Mouse (Mus musculus) embryonic facial prominence, embryonic 10.5 days (tissue): ENCODE measurements around the gene Nvl. TPM values are rescaled to one million over a fixed set of nuclear protein-coding genes. Genes with fewer than 3 reads are reported as not detected.

Source experiments
- DNase-seq: peaks from one replicate; pipeline ENCODE4 v3.0.0-alpha.2; 2017; ENCODE audit warnings: low spot score
- H3K27ac ChIP-seq: fragments of 300-500 bp; sonication (generic); replicated peaks from 2 replicates; pipeline ENCODE4 v1.5.1; 2016; ENCODE audit warnings: mild to moderate bottlenecking
- H3K27me3 ChIP-seq: fragments of 300-500 bp; sonication (generic); replicated peaks from 2 replicates; pipeline ENCODE4 v1.6.1; 2016; ENCODE audit warnings: low read depth, mild to moderate bottlenecking; ENCODE audit not compliant: poor library complexity, severe bottlenecking
- H3K36me3 ChIP-seq: fragments of 300-500 bp; sonication (generic); replicated peaks from 2 replicates; pipeline ENCODE4 v1.6.1; 2016; ENCODE audit warnings: mild to moderate bottlenecking, moderate library complexity
- H3K4me1 ChIP-seq: fragments of 300-500 bp; sonication (generic); 2 replicates; pipeline ENCODE4 v1.6.1; 2016
- H3K4me3 ChIP-seq: fragments of 300-500 bp; sonication (generic); 2 replicates; pipeline ENCODE4 v1.5.1; 2016; ENCODE audit warnings: mild to moderate bottlenecking, moderate library complexity
- H3K9me3 ChIP-seq: fragments of 300-500 bp; sonication (generic); 2 replicates; pipeline ENCODE4 v1.6.1; 2016; ENCODE audit warnings: mild to moderate bottlenecking
- WGBS: fragments of 180-500 bp; shearing (Covaris S2); methylation state at CpG from one replicate; pipeline ENCODE4 v1.1.7; 2016; 5-methylcytosine and 5-hydroxymethylcytosine counted together
- polyA plus RNA-seq: library from polyadenylated mRNA; unstranded; fragments of >200 nt; fragmentation: Nextera tagmentation; extraction: Ambion mirVana; gene quantifications from 2 replicates; pipeline ENCODE4 v1.2.1, GENCODE M21; 2016

Nvl gene
- polyA plus RNA-seq, 1 experiment from 2014 or later: 49.5 TPM

DNA sequence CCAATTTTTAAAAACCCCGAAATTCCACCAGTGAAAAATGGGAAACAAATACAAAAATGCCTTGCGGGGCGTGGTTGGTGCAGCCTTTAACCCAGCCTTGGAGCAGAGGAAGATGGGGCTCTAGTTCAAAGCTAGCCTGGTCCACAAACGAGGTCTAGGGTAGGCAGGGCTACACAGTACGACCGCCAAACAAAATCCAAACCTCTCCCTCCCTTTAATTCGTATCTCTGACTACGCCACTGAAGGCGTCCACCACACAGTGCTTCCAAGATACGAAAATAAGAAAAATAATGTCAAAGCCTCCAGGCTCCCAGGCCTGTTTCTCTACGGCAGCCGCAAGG lies 425 bp downstream of the Nvl start:
- H3K4me3 ChIP-seq: peak overlapping the region; percentile 79
- no peaks in the 10 kb centered on the region for H3K9me3 ChIP-seq
- under 1% methylated on average over 12 of the region's 12 CpGs for WGBS
- peak overlapping the region; percentile 88 for H3K27ac ChIP-seq
- no peak for DNase-seq
- peaks cover 24% of the 10 kb centered on the region for H3K4me1 ChIP-seq
- H3K27me3 ChIP-seq: no peaks in the 10 kb centered on the region
- peaks cover 36% of the 10 kb centered on the region for H3K36me3 ChIP-seq

DNA sequence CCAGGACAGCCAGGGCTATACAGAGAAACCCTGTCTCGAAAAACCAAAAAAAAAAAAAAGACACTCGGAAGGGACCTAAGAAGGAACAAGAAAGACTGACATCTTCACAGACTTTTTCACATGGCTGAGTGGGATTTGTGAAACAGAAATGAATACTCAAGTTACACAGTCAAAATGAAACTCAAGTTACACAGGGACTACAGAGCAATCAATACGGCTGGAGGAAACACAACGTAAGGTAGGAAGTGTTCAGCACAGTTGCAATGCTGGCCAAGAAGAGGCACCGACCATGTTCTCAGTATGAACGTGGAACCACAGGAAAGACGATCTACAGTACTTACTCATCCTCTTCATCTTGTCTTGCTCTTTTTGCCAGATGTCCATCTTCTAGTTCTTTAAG lies 5.3 kb downstream of the Nvl start:
- Histone ChIP-seq H3K27me3 (no peaks in the 10 kb centered on the region), H3K4me1 (peaks cover 9% of the 10 kb centered on the region), H3K27ac (no peak overlapping the region), H3K4me3 (no peak overlapping the region), H3K9me3 (no peaks in the 10 kb centered on the region), H3K36me3 (peaks cover 81% of the 10 kb centered on the region)
- WGBS: 90% methylated on average over 7 of the region's 7 CpGs
- no peak for DNase-seq

GRCm38 (mm10) chr1:181131915-181132314 lies 12.1 kb downstream of the Nvl start:
- WGBS: 97% methylated on average over 6 of the region's 6 CpGs
- H3K9me3 ChIP-seq: no peaks in the 10 kb centered on the region
- H3K36me3 ChIP-seq: peaks cover 95% of the 10 kb centered on the region
- DNase-seq: no peak
- no peaks in the 10 kb centered on the region for H3K27me3 ChIP-seq
- no peak overlapping the region for H3K4me3 ChIP-seq
- H3K4me1 ChIP-seq: no peaks in the 10 kb centered on the region
- H3K27ac ChIP-seq: no peak overlapping the region

DNA sequence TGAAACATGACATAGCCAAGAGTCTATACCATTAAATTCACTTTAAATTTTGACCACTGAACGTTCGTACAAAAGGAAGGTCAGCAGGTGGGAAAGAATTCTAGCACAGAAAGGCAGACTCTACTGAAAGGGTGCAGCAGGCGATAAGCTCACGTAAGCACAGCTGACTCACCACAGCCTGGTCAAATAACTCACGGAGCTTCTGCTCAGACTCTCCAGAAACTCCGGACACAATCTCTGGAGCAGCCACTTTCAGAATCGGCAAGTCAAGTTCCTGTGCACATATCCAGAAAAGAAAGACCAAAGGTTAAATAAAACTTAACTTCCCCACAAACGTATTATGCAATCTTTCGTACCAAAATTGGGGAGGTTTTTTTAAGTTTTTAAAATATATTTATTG lies 17.2 kb downstream of the Nvl start:
- 92% methylated on average over 9 of the region's 9 CpGs for WGBS
- H3K4me3 ChIP-seq: no peak overlapping the region
- peaks cover 99% of the 10 kb centered on the region for H3K36me3 ChIP-seq
- H3K4me1 ChIP-seq: no peaks in the 10 kb centered on the region
- DNase-seq: no peak
- H3K9me3 ChIP-seq: no peaks in the 10 kb centered on the region
- H3K27me3 ChIP-seq: no peaks in the 10 kb centered on the region
- H3K27ac ChIP-seq: no peak overlapping the region

DNA sequence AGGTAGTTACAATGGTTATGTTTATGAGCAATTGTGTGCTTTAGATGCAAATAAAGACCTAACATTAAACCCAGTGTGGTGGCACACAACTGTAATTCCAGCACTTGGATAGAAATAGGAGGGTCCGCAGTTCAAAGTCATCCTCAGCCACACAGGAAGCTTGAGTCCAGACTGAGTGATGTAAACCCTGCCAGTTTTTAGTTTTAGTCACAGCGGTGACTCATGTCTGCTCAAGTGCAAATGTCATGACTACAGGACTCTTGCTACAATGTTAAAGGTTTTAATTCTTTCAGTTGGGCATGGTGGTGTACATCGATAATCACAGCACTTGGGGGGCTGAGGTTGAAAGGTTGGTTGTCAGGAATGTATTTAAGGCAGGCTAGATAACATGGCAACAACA lies 18.1 kb downstream of the Nvl start:
- H3K9me3 ChIP-seq: no peaks in the 10 kb centered on the region
- H3K4me1 ChIP-seq: no peaks in the 10 kb centered on the region
- H3K27ac ChIP-seq: no peak overlapping the region
- H3K27me3 ChIP-seq: no peaks in the 10 kb centered on the region
- 99% methylated on average over 3 of the region's 3 CpGs for WGBS
- no peak overlapping the region for H3K4me3 ChIP-seq
- peaks cover 100% of the 10 kb centered on the region for H3K36me3 ChIP-seq
- no peak for DNase-seq

DNA sequence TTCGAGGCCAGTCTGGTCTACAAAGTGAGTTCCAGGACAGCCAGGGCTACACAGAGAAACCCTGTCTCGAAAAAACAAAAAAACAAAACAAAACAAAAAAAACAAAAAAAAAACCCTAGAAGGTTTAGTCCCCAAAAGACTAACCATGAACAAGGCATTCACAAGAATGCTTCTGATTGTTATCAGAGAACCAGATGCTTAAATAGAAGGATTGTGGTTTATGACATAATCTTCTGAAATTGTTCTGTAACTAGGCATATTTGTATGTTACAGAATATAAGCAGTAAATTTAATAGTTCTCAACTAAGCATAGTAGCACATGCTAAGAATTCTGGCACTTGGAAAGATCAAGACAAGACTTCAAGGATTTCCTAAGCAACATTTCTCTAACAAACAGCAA lies 19.9 kb downstream of the Nvl start:
- H3K27ac ChIP-seq: no peak overlapping the region
- H3K36me3 ChIP-seq: peaks cover 100% of the 10 kb centered on the region
- no peak overlapping the region for H3K4me3 ChIP-seq
- no peaks in the 10 kb centered on the region for H3K27me3 ChIP-seq
- no peaks in the 10 kb centered on the region for H3K9me3 ChIP-seq
- DNase-seq: no peak
- WGBS: 93% methylated on average over 2 of the region's 2 CpGs
- H3K4me1 ChIP-seq: no peaks in the 10 kb centered on the region

GRCm38 (mm10) chr1:181117112-181117511 lies 26.9 kb downstream of the Nvl start:
- no peak for DNase-seq
- no peak overlapping the region for H3K4me3 ChIP-seq
- H3K27me3 ChIP-seq: no peaks in the 10 kb centered on the region
- peaks cover 100% of the 10 kb centered on the region for H3K36me3 ChIP-seq
- 97% methylated on average over 4 of the region's 4 CpGs for WGBS
- H3K27ac ChIP-seq: no peak overlapping the region
- no peaks in the 10 kb centered on the region for H3K4me1 ChIP-seq
- H3K9me3 ChIP-seq: no peaks in the 10 kb centered on the region

DNA sequence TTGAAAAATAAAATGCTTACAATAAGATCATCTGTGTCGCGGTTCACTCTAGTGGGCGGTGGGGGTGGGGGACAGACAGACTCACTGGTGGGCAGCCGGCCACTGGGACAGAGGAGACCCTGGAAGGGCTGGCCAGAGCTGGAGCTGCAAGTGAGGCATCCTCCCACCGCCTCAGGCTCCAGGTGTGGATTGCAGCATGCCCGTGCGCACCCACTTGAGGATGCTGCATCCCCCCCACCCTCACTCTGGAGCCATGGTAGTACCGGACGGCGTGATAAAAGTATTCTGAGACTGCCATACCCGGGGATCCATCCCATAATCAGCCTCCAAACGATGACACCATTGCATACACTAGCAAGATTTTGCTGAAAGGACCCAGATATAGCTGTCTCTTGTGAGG lies 54.0 kb downstream of the Nvl start:
- H3K27ac ChIP-seq: no peak overlapping the region
- no peak for DNase-seq
- no peaks in the 10 kb centered on the region for H3K4me1 ChIP-seq
- H3K36me3 ChIP-seq: peaks cover 45% of the 10 kb centered on the region
- 80% methylated on average over 12 of the region's 12 CpGs for WGBS
- H3K4me3 ChIP-seq: no peak overlapping the region
- no peaks in the 10 kb centered on the region for H3K27me3 ChIP-seq
- H3K9me3 ChIP-seq: no peaks in the 10 kb centered on the region

GRCm38 (mm10) chr1:181084021-181084420 lies 60.0 kb downstream of the Nvl start:
- peak; percentile 44 for DNase-seq
- Histone ChIP-seq H3K9me3 (no peaks in the 10 kb centered on the region), H3K27me3 (no peaks in the 10 kb centered on the region), H3K27ac (no peak overlapping the region), H3K4me3 (no peak overlapping the region), H3K36me3 (no peaks in the 10 kb centered on the region), H3K4me1 (no peaks in the 10 kb centered on the region)
- WGBS: 48% methylated on average over 2 of the region's 2 CpGs

DNA sequence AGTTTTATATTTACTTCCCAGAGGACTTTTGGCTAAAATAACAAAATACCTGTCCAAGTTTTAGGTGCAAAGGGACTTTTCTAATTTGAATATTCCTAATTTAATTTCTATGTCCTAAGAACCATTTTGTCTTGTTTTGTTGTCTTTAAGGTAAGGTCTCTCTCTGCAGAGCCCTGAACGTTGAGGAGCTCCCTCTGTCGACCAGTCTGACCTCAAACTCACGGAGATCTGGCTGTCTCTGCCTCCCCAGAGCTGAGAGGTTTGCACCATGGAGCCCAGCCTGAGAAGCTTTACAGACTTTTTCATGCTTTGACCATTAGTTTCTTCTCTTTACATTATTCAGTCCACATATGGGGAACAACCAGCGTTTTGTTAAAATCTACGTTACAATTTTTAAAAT lies 70.9 kb downstream of the Nvl start:
- H3K27me3 ChIP-seq: no peaks in the 10 kb centered on the region
- no peak overlapping the region for H3K4me3 ChIP-seq
- H3K4me1 ChIP-seq: no peaks in the 10 kb centered on the region
- no peak for DNase-seq
- no peaks in the 10 kb centered on the region for H3K36me3 ChIP-seq
- 42% methylated on average over 5 of the region's 5 CpGs for WGBS
- no peak overlapping the region for H3K27ac ChIP-seq
- no peaks in the 10 kb centered on the region for H3K9me3 ChIP-seq

DNA sequence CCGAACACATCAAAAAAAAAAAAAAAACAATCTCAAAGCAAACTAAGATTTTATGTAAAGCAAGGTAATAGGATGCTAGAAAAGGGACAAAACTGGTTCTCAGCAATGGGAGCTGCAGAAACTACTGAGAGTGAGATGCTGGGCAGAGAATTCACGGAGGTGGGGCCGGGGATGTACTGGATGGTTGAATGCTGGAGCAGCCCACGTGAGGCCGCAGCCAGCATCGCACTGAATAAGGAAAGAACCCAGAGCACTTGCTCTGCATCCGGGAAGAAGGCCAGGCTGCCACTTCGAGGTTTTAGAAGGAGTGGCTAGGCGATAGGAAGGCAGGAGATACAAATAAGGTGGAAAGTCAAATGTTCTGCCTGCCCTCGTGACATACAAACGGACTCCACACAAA lies 74.3 kb downstream of the Nvl start:
- Histone ChIP-seq H3K27ac (no peak overlapping the region), H3K36me3 (no peaks in the 10 kb centered on the region), H3K4me3 (no peak overlapping the region), H3K4me1 (no peaks in the 10 kb centered on the region), H3K27me3 (no peaks in the 10 kb centered on the region), H3K9me3 (no peaks in the 10 kb centered on the region)
- WGBS: 70% methylated on average over 11 of the region's 11 CpGs
- DNase-seq: no peak

DNA sequence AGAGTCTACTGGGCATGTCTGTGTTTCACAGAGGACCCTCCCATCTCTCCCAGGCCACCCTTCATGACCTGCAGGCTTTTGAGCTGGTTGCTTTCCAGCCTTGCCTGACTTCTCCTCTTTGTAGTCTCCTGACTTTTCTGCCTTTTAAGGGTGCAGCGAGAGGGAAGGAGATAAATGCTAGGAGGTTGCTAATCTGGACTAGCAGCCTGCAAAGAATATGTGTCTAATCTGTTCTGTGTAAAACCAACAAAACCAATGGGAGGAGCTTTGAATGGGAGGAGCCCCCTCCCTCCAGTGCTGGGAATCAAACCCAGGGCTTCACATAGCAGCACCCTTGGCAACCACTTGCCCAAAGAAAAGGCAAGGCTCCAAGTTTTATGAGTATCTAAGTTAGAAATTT lies 75.7 kb downstream of the Nvl start:
- no peaks in the 10 kb centered on the region for H3K9me3 ChIP-seq
- H3K4me1 ChIP-seq: no peaks in the 10 kb centered on the region
- WGBS: 81% methylated on average over 1 of the region's 1 CpGs
- DNase-seq: no peak
- no peaks in the 10 kb centered on the region for H3K36me3 ChIP-seq
- no peak overlapping the region for H3K4me3 ChIP-seq
- H3K27ac ChIP-seq: no peak overlapping the region
- H3K27me3 ChIP-seq: no peaks in the 10 kb centered on the region

- WGBS: 83% methylated on average over 6 of the region's 6 CpGs
- Histone ChIP-seq H3K36me3 (no peaks in the 10 kb centered on the region), H3K27me3 (no peaks in the 10 kb centered on the region), H3K9me3 (no peaks in the 10 kb centered on the region), H3K4me1 (peaks cover 7% of the 10 kb centered on the region; the same call in 1 of the 2 replicates), H3K4me3 (no peak overlapping the region), H3K27ac (no peak overlapping the region)
- DNase-seq: no peak
Observed at GRCm38 (mm10) chr1:181064648-181065047, 79.4 kb downstream of the Nvl start.

DNA sequence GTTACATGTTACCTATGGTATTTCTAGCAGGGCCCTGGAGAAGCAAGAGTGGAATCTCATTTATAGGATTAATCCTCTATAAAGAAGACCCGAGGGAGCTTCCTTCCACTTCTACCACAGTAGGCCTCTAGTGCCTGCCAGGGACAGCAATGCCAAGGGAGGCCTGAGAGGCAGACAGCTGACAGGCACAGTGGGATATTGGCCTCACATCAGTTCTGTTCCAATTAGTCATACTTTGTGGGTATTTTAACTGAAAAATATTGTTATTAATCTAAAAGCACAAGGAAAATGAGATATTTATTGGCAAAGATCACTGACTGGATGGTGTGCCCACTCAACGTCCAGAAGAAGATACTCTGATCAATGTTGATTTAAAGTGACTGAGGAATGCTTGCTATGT lies 80.0 kb downstream of the Nvl start:
- H3K36me3 ChIP-seq: no peaks in the 10 kb centered on the region
- no peak for DNase-seq
- H3K4me3 ChIP-seq: no peak overlapping the region
- WGBS: 73% methylated on average over 2 of the region's 2 CpGs
- peaks cover 7% of the 10 kb centered on the region; the same call in 1 of the 2 replicates for H3K4me1 ChIP-seq
- H3K27ac ChIP-seq: no peak overlapping the region
- no peaks in the 10 kb centered on the region for H3K9me3 ChIP-seq
- H3K27me3 ChIP-seq: no peaks in the 10 kb centered on the region
